Mouse (Mus musculus) kidney, embryonic 14.5 days (tissue): ENCODE data around the gene Hoxc9. TPM values are rescaled to one million over a fixed set of nuclear protein-coding genes. Genes with fewer than 3 reads are reported as not detected.

Experiments used
- ATAC-seq: fragments of 200-750 bp; cut with Nextera tagmentation; 2 replicates; pipeline ENCODE4 v1.8.0; 2017; ENCODE audit warnings: moderate number of reproducible peaks, mild to moderate bottlenecking, moderate TSS enrichment, moderate library complexity; ENCODE audit not compliant: low FRiP score, low TSS enrichment
- H3K27ac ChIP-seq: fragments of 300-500 bp; sonication (generic); 2 replicates; pipeline ENCODE4 v1.5.1; 2014; ENCODE audit warnings: low read depth, mild to moderate bottlenecking, low read length, moderate library complexity, mixed read lengths
- H3K27me3 ChIP-seq: fragments of 300-500 bp; sonication (generic); 2 replicates; pipeline ENCODE4 v1.6.1; 2014; ENCODE audit warnings: mild to moderate bottlenecking, low read length; ENCODE audit not compliant: control insufficient read depth, insufficient read depth
- H3K36me3 ChIP-seq: fragments of 300-500 bp; sonication (generic); 2 replicates; pipeline ENCODE4 v1.6.1; 2014; ENCODE audit warnings: low read length, mixed read lengths; ENCODE audit not compliant: control insufficient read depth, insufficient read depth
- H3K4me1 ChIP-seq: fragments of 300-500 bp; sonication (generic); 2 replicates; pipeline ENCODE4 v1.6.1; 2014; ENCODE audit warnings: low read length, mixed read lengths; ENCODE audit not compliant: control insufficient read depth, insufficient read depth
- H3K4me2 ChIP-seq: fragments of 300-500 bp; sonication (generic); replicated peaks from 2 replicates; pipeline ENCODE4 v1.6.1; 2014; ENCODE audit warnings: low read depth, mild to moderate bottlenecking, low read length
- H3K4me3 ChIP-seq: fragments of 300-500 bp; sonication (generic); 2 replicates; pipeline ENCODE4 v1.5.1; 2014; ENCODE audit warnings: mild to moderate bottlenecking, low read length
- H3K9ac ChIP-seq: fragments of 300-500 bp; sonication (generic); 2 replicates; pipeline ENCODE4 v1.6.1; 2014; ENCODE audit warnings: low read depth, mild to moderate bottlenecking, low read length, moderate library complexity
- H3K9me3 ChIP-seq: fragments of 300-500 bp; sonication (generic); 2 replicates; pipeline ENCODE4 v1.6.1; 2016; ENCODE audit warnings: low read length; ENCODE audit not compliant: control insufficient read depth
- WGBS: fragments of 180-500 bp; shearing (Covaris S2); extraction: QIAGEN DNeasy Blood & Tissue Kit; methylation state at CpG from one replicate; pipeline ENCODE4 v1.1.7; 2014; 5-methylcytosine and 5-hydroxymethylcytosine counted together
- polyA plus RNA-seq: library from polyadenylated mRNA; unstranded; fragments of >200 nt; fragmentation: Nextera tagmentation; extraction: Ambion mirVana; gene quantifications from 2 replicates; pipeline ENCODE4 v1.2.1, GENCODE M21; 2014

Hoxc9 gene
- polyA plus RNA-seq, 1 experiment from 2014 or later: 10.3 TPM

- peak overlapping the region; percentile 95 for H3K27ac ChIP-seq
- peak overlapping the region; percentile 81 for H3K9ac ChIP-seq
- peak overlapping the region; percentile 70 for H3K4me3 ChIP-seq
Observed at GRCm38 (mm10) chr15:102963671-102964640, 12.3 kb upstream of the Hoxc9 start.

GRCm38 (mm10) chr15:102965003-102965891, 11.0 kb upstream of the Hoxc9 start:
- Histone ChIP-seq H3K4me1 (0 out of 2 replicates have a peak, but pooled peaks cover 4% of the 10 kb centered on the region), H3K27ac (peak overlapping the region; percentile 95), H3K9me3 (no peaks in the 10 kb centered on the region), H3K27me3 (peaks cover 12% of the 10 kb centered on the region; the same call in 1 of the 2 replicates), H3K4me3 (peak overlapping the region; percentile 70), H3K4me2 (peak overlapping the region; percentile 89), H3K36me3 (no peaks in the 10 kb centered on the region), H3K9ac (peak overlapping the region; percentile 81)
- 4% methylated on average over 26 of the region's 26 CpGs for WGBS
- no peak for ATAC-seq

More at GRCm38 (mm10) chr15:102963671-102964640, 12.3 kb upstream of the Hoxc9 start:
- 0 out of 2 replicates have a peak, but pooled peaks have one; percentile 21 for ATAC-seq
- 0 out of 2 replicates have a peak, but pooled peaks cover 11% of the 10 kb centered on the region for H3K4me1 ChIP-seq
- no peaks in the 10 kb centered on the region for H3K36me3 ChIP-seq
- H3K9me3 ChIP-seq: no peaks in the 10 kb centered on the region
- 2% methylated on average over 28 of the region's 28 CpGs for WGBS
- H3K27me3 ChIP-seq: peaks cover 11% of the 10 kb centered on the region; the same call in 1 of the 2 replicates
- peak overlapping the region; percentile 89 for H3K4me2 ChIP-seq

DNA sequence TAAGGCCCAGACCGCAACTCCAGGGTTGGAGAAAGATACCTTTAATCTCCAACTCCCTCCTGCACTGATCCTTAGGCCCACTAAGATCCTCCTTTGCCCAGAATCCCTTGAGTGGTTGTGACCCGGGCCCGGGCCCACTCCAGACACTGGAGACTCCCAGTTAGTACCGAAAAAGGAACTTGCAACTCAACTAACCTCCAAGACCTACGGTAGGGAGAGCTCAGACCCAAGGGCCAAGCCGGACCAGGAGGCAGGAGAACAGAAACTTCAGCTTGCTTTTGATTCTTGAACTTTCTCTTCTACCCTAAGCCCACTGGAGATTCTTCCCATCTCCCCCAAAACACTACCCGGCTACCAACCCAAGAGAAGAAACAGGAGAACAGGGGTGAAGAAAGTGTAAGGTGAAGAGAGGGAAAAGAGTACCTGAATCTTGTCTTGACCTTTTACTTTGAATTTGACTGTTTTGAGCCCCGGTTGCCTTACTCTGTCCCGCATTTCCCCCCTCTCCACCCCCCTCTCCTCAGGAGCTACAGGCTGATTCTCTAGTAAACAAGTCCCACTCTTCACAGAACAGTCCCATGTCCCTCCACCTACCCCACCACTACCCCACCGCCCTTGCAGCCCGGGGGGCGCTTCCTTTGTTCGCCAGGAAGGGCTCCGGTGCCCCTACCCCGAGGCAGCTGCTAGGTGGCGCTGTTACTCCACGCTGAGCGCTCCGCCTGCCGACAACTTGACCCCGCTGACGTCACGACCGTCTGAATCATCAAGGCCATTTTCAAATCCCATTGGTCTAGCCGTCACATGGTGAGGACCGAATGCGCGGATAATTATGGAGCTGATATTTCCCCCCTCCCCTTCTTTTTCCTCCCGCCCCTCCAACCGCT, 10.1 kb upstream of the Hoxc9 start:
- H3K4me3 ChIP-seq: peak overlapping the region; percentile 70
- peak; percentile 86 for ATAC-seq
- peak overlapping the region; percentile 95 for H3K27ac ChIP-seq
- no peaks in the 10 kb centered on the region for H3K9me3 ChIP-seq
- 2% methylated on average over 29 of the region's 30 CpGs for WGBS
- peak overlapping the region; percentile 81 for H3K9ac ChIP-seq
- H3K27me3 ChIP-seq: peaks cover 12% of the 10 kb centered on the region; the same call in 1 of the 2 replicates
- no peaks in the 10 kb centered on the region for H3K36me3 ChIP-seq
- H3K4me1 ChIP-seq: peaks cover 2% of the 10 kb centered on the region; the same call in 1 of the 2 replicates
- peak overlapping the region; percentile 89 for H3K4me2 ChIP-seq

DNA sequence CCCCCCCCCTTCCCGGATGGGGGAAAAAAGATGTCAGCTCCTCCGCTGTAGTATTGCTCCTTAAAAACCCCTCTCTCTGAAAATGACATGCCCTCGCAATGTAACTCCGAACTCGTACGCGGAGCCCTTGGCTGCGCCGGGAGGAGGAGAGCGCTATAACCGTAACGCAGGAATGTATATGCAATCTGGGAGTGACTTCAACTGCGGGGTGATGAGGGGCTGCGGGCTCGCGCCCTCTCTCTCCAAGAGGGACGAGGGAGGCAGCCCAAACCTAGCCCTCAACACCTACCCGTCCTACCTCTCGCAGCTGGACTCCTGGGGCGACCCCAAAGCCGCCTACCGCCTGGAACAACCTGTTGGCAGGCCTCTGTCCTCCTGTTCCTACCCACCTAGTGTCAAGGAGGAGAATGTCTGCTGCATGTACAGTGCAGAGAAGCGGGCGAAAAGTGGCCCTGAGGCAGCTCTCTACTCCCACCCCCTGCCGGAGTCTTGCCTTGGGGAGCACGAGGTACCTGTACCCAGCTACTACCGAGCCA, 9.4 kb upstream of the Hoxc9 start, which contains the start of gene Hoxc10:
TSS of gene Hoxc10 (plus strand) at position 21 of the 536 bp plus-strand sequence.
- H3K27me3 ChIP-seq: peaks cover 12% of the 10 kb centered on the region; the same call in 1 of the 2 replicates
- ATAC-seq: peak; percentile 57
- no peaks in the 10 kb centered on the region for H3K9me3 ChIP-seq
- H3K36me3 ChIP-seq: no peaks in the 10 kb centered on the region
- peak within 1 kb of the TSS; percentile 89 for H3K4me2 ChIP-seq
- WGBS: under 1% methylated on average over 27 of the region's 27 CpGs
- peak within 1 kb of the TSS; percentile 95 for H3K27ac ChIP-seq
- peaks cover 4% of the 10 kb centered on the region; the same call in 1 of the 2 replicates for H3K4me1 ChIP-seq
- H3K4me3 ChIP-seq: peak within 1 kb of the TSS; percentile 70
- peak within 1 kb of the TSS; percentile 81 for H3K9ac ChIP-seq

DNA sequence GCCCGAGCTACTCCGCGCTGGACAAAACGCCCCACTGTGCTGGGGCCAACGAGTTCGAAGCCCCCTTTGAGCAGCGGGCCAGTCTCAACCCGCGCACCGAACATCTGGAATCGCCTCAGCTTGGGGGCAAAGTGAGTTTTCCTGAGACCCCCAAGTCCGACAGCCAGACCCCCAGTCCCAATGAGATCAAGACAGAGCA, 9.0 kb upstream of the Hoxc9 start, which contains the start of gene Hoxc5:
TSS of gene Hoxc5 (plus strand) at position 132 of the 199 bp plus-strand sequence.
- no peak for ATAC-seq
- no peaks in the 10 kb centered on the region for H3K9me3 ChIP-seq
- H3K36me3 ChIP-seq: no peaks in the 10 kb centered on the region
- H3K4me1 ChIP-seq: peaks cover 4% of the 10 kb centered on the region; the same call in 1 of the 2 replicates
- H3K4me3 ChIP-seq: peak within 1 kb of the TSS; percentile 70
- peak within 1 kb of the TSS; percentile 81 for H3K9ac ChIP-seq
- H3K27ac ChIP-seq: peak within 1 kb of the TSS; percentile 95
- WGBS: 2% methylated on average over 12 of the region's 12 CpGs
- peak within 1 kb of the TSS; percentile 89 for H3K4me2 ChIP-seq
- H3K27me3 ChIP-seq: peaks cover 12% of the 10 kb centered on the region; the same call in 1 of the 2 replicates

DNA sequence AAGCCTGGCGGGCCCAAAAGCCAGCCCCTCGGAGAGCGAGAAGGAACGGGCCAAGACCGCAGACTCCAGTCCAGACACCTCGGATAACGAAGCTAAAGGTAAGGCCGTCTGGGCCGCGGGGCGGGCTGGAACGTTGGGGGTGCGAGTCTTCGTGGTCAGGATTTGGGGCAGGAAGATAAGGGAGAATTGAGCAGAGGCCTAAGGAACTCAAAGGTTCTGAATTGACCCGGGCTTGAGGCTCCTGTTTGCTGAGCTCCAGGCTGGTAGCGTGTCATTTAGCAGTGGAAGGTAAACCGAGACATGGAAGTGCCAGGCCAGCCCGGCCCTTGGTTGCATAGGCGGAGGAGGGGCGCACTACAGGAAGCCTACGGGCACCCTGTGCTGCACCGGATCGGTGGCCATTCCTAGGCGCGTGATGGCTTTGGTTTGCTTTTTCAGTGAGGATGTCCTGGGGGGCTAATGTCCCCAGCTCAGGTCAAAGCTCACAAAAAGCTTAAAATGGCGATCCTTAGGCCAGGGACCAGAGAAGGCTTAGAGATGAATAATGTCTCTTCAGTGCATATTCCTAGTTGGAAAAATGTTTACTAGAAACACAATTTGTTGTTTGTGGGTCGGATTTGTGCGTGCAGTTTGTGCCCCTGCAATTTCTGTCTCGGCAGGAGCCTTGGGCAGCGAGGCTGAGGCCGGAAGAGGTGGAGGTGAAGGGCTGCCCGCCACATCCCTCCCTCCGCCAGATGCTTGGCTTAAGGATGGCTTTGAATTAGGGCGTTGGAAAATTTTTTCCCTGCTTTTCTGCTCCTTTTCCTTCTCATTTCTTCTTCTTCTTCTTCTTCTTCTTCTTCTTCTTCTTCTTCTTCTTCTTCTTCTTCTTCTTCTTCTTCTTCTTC, 8.5 kb upstream of the Hoxc9 start:
- Histone ChIP-seq H3K27me3 (peaks cover 12% of the 10 kb centered on the region; the same call in 1 of the 2 replicates), H3K4me1 (peaks cover 4% of the 10 kb centered on the region; the same call in 1 of the 2 replicates), H3K9me3 (no peaks in the 10 kb centered on the region), H3K27ac (peak overlapping the region; percentile 95), H3K4me2 (peak overlapping the region; percentile 89), H3K36me3 (no peaks in the 10 kb centered on the region), H3K4me3 (peak overlapping the region; percentile 70), H3K9ac (peak overlapping the region; percentile 80)
- 2% methylated on average over 34 of the region's 34 CpGs for WGBS
- no peak for ATAC-seq

DNA sequence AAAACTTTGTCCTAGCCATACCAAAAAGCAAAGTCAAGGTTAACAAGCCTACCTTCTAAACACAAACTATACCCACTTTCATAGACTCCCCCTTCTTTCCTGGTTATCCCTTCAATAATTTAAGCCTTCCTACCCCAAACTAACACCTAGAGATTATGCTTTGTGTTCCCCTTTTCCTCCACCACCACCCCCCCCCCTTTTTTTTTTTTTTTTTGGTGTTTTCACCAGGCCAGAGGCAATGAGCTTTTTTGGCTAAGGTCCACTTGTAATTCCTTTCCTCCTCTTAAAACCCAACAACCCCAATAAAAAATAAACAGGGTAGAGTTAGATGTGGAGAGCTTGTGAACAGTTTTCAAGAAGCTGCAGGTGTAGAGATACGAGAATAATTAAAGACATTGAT, 6.9 kb upstream of the Hoxc9 start:
- peak overlapping the region; percentile 89 for H3K4me2 ChIP-seq
- peaks cover 4% of the 10 kb centered on the region; the same call in 1 of the 2 replicates for H3K4me1 ChIP-seq
- no peak for ATAC-seq
- 23% methylated on average over 1 of the region's 1 CpGs for WGBS
- H3K27me3 ChIP-seq: peaks cover 17% of the 10 kb centered on the region; the same call in 1 of the 2 replicates
- peak overlapping the region; percentile 80 for H3K9ac ChIP-seq
- H3K4me3 ChIP-seq: peak overlapping the region; percentile 70
- H3K9me3 ChIP-seq: no peaks in the 10 kb centered on the region
- peak overlapping the region; percentile 44; the same call in 1 of the 2 replicates for H3K27ac ChIP-seq
- no peaks in the 10 kb centered on the region for H3K36me3 ChIP-seq
